Mouse (Mus musculus) urinary bladder, adult 18-20 months (tissue): ENCODE results near the gene Hcn4.
A peak's percentile ranks its signal among the peaks of the same experiment; 100 is the strongest.

Source experiments
- DNase-seq, 2 experiments: peaks; one replicate each; pipeline ENCODE4 v3.0.0; 2022; ENCODE audit warnings: low spot score in 2 of 2, mixed read lengths in 2 of 2

The Hcn4 gene

DNA sequence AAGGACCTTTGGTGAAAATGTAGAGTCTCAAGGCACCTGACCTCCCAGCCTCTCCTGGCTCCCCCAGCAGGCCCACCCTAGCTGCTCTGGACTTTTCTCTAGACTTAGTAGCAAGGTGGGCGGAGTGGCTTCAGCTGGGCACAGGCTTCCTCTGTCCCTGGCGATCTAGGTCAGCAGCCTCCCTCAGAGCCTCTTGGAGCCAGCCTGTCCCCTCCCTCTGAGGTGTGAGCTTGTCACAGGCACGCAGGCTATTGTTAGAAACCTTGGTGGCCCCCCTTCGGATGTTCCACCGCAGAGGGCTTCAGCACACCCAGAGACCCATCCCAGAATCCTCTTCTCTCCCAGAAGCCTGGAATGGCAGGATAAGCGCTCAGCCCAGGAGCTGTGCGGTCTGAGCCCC is 24.5 kb downstream of the Hcn4 start:
- no peak for DNase-seq

DNA sequence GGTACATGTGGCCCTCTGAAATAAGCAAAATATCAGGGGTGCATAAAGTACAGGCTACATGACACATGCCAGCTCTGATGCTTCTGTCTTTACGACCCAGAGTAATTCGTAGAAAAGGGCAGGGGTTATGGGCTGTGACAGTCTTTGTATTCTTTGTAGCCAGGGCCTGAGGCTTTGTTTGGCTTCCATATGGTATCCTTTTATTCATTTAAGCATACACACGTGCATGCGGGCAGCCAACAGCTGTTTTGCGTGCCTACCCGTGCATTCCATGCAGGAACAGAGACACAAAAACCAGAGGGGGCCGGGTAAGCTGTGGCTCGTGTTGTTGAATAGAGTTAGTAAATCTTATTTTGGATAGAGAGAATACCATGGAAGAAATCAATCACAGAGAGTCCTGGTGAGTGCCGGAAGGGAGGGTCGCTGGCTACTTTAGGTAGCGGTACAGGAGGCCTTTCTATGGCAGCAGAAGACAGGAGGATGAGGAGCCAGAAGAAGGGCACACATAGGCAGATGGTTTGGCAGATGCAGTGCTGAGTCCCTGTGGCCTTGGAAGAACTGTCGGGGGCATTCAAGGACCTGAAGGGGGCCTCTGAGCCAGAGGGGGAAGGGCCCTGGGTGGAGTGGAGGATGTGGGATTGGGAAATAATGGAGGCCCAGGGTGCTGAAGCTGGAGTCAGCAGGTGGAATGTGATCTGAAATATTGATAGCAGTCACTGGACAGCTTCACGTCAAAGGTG is 26.5 kb downstream of the Hcn4 start:
- no peak for DNase-seq

DNA sequence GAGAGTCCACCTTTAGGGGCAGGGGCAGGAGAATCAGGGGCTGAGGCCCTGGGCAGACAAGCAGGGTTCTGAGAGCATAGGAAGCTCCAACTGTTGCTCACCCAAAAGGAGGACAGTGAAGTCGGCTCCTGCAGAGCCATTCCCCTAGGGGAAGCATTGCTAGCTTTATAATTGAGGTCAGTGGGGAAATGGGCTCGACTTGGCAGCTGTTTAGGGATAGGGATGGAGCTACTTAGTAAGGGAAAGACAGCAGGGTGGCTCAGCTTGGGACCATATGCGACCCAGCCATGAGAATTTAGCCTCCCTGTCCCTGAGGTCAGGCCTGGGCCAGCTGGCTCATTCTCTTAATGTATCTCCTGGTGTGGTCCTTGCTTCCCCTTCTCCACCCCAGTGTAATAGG is 31.7 kb downstream of the Hcn4 start:
- no peak for DNase-seq

DNA sequence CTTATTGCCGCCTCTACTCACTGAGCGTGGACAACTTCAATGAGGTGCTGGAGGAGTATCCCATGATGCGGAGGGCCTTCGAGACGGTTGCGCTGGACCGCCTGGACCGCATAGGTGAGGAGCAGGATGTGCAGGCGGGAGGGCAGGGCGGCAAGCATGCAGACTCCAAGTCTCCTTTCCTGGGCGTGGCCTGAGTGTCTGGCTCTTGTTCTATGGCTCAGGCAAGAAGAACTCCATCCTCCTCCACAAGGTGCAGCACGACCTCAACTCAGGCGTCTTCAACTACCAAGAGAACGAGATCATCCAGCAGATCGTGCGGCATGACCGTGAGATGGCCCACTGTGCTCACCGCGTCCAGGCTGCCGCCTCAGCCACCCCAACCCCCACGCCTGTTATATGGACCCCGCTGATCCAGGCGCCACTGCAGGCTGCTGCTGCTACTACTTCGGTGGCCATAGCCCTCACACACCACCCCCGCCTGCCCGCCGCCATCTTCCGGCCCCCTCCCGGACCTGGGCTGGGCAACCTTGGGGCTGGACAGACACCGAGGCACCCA is 35.9 kb downstream of the Hcn4 start:
- DNase-seq: no peak

DNA sequence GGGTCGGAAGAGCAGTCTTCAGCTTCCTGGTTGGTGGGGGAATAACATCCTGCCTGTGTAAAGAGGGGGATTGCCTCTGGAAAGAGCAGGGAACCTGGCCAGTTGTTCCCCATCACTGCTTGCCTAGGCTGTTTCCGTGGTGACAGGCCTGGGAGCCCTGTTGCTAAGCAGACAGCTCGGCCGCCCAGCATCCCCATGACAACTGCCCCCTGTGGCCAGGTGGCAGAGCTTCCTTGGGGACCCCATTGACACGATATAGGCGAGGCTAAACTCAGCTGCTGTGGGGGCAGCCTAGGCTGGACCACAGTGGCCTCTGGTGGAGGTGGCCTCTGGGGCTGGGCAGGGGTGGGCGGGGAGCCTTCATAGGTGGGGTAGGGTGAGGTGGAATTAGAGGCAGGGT is 40.6 kb downstream of the Hcn4 start:
- DNase-seq: no peak

DNA sequence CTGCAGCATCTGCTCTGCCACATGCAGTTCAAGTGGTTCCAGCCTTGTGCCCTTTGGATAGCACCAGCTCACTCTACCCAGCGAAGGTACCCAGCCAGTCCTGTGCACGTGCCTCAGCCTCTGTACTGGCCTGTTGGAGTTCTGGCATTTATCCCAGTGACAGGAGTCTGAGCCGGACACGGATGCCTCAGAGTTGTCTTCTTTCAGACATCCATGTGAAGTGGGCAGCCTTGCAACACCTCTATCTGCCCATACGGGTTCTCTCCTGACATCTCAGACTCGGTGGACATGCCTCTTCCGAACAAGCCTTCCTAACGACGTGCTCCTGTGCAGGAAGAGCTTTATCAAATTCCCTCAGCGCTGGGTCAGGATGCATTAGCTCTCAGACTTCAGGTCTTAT is 47.9 kb downstream of the Hcn4 start:
- DNase-seq: no peak

DNA sequence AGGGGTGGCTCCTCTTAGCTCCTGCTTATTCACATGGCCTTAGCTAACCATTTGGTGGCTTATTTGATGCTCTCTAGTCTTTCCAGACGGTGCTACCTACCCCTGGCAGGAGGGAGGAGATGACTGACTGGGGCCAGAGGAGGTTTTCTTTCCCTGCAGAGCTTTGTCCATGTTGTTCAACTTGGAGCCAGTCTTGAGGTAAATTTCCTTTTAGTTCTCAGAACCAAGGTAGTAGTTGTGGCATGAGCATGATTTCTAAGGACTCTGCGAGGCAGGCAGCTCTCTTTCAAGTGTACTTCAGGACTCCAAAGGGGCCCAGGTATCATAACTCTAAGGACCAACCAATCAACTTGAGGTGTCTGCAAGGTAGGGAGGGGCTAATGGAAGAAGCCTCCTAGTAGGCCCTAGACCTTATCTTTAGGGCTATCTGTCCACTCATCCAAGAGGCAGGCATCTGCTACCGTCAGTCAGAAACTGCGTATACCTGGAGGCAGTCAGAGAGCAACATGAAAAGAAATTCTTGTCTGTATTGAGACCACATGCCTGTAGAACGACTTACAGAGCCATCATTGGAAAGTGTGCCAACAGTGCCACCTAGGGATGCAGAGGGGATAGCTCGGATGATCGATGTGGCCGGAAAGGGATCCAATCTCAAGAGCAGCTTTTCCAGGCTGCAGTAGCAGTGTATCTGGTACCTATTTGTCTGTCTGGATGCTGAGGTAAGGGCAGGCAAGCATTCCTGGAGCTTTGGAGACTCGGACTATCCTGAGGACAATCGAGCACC is 50.5 kb downstream of the Hcn4 start:
- peak in 1 of 2 experiments; percentile 31 for DNase-seq

DNA sequence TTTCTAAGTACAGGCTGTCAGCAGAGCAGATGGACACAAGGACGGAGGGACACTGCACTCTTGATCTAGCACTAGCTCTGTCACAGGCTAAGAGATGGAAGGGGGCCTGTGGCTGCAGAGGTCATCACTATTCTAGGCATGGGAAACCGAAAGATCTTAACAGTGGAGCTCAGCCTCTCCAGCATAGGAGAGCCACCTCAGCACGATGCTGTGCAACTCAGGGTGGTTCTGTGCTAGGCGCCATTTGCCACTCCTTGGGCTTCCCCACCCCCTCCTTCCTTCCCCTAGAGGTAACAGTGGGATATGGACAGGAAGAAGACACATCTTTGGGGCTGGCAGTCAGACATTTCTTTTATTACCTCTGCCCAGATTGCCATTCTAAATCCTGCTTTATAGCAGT is 51.1 kb downstream of the Hcn4 start:
- DNase-seq: no peak

DNA sequence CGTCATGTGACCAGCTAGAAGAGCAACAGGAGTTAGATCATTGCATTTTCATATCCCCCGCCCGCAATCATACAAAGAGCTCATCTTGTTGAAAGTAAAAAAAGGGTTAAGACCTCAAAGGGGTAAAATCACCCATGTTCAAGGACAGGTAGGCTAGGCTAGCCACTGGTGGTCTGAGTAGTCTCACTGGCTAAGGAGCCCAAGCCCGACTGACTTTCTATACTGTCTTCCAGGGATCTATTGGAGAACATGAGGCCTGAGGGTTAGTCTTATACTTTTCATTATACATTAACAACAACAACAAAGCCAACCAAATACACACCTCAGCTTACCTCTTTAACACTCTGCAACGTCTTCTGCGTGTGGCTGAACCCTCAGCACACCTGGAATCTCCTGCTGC is 52.2 kb downstream of the Hcn4 start:
- no peak for DNase-seq

DNA sequence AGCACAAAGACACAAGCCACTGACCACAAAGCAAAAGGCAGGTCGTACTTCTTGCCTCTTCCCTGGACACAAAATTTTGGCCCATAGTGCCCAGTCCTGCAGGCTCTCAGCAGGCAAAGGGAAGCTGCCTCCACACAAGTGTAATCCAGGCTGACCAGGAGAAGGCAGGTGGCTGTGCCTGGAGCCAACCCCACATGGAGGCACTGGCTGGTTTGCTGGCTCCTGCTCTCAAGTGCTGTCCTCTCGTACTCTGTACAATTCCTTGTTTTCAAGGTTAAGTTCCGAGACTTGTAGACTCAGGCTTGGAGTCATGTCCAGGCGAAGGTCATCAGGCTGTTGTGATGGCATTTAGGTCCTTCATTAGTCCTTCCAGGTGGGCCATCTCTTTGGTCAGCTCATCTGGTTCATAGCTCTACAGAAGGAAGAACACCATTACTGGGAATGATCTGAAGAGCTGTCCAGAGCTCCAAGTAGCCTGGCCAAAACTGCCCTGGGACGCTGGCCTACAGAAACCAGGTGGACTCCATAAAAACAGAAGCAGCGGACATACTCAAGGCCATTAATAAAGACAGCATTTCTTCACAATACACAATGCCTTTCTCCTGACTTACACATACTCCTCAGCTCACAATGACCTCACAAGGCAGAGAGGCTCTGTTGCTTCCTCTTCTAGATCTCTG is 53.9 kb downstream of the Hcn4 start:
- DNase-seq: no peak

DNA sequence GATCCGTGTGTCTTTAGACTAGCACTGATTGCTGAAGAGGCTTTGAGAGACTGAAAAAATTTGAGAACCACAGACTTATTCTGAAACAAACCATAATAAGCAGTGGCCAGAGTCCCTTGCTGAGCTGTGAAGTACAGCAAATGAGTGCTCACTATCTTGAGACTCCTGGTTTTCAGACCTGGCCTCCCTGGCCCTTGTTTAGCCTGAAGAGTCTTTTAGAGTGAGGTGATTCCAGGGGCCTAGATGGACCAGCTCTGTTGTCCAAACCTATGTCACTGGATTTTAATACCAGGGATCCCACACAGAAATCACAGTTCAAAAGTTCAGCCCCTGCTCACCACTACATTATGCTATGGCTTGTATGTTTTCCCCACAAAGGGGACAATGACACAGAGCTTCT is 56.6 kb downstream of the Hcn4 start:
- DNase-seq: no peak

DNA sequence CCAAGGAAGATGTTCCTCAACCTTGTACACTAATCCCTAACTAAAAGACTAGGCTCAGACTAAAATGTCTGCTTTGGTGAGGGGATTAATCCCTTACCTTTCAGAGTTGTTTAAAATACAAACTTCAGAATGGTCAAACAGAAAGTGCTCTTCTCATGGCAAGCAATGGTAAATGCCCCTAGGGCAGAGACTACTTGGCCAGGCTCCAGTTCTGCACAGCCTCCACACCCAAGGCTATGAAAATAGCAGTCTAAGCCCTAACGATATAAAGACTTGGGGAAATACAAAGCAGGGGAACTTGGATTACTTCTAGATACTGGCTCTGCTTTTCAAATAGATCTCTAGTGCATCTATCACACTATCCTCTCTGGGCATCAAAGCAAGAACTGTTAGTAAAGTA is 59.5 kb downstream of the Hcn4 start:
- DNase-seq: no peak

DNA sequence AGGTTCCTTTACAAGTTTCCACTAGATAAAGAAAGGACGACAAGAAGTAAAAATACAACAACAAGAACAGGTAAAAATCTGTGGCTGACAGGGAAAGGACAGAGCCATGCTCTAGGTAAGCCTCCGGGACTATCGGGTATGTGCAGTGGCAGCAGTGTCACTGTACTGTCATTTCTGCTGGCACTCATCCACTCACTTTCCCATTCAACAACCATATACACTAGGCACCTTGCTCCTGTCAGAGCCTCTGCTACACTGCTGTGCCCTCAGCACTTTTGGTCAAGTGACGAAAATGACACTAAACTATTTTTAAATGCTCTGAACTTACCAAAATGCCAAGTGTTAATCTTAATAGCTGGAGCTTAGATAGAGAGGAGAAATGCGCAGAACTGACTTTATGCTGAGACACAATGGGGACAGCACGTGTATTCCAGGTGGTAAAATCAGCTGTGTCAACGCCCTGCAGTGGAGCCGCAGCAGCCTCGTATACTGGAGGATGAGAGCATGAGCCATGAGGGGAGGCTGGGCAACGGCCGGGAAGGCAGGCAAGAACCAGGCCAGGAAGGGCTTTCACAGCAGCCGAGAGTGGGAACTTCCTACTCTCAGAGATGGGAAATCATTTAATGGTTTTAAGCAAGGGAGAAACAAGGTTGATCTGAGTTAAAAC is 66.7 kb downstream of the Hcn4 start:
- no peak for DNase-seq

DNA sequence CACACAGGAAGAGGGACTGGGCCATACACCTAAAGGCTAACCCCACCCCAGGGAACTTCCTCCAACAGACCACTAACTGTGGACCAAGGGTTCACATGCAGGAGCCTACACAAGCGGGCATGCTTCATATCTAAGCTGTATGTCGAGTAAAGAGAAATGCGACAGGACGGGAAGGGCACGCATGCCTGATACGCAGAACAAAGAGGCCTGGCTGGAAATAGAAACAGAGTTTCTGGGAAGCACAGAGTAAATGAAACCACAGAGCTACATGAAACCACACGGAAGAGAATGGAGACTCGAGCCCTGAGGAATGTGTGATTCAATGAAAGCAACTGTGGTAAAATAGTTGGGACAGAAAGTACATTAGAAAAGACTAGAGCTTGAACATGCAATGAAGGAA is 67.7 kb downstream of the Hcn4 start:
- no peak for DNase-seq

DNA sequence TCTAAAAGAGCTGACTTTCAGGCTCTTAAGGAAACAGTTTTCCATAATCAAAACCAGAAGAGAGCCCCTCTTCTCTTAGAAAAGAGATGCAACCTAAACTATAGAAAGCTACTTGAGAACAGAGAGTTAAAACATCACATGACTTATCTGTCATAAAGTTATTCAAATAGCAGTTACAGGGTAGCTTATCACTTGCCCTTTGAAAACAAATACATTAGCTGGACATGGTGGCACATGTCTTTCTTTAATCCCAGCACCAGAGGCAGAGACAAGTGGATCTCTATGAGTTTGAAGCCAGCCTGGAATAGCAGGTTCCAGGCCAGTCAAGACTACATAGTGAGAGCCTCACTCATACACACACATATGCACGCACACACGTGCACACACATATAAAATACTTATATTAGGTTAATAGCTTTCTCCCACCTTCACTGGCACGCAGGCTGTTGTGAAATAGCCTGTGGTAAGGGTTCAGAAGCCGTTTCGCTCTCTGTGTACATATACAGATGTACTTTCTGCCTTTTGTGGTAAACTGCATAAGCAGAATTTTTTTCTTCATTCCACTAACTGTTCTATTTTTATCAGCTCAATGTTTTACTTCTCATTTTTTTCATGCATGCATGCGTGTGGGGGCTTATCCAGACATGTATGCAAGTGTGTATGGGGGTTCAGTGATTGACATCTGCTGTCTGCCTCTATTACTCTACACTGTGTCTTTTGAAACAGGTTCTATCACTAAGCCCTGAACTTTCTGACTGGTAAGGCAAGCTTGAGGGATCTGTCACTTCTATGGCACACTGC is 68.8 kb downstream of the Hcn4 start:
- no peak for DNase-seq

DNA sequence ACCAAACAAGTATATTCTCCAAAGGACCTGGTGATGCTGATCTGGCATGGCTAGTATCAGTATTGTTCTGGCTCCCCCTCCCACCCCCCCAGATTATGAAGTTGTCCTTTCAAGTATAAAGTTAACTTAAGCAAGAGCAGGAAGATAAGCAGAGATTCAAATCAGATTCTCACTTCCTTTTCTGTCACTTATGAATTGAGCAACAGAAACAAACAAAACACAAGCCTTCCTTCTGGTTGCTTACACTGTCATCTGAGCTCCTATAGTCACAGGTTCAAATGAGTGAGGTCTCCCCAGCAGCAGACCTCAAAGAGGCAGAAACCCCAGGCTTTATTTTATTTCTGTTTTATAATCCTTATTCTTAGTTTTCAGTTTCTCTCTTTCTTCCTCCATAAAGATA is 76.4 kb downstream of the Hcn4 start:
- no peak for DNase-seq

DNA sequence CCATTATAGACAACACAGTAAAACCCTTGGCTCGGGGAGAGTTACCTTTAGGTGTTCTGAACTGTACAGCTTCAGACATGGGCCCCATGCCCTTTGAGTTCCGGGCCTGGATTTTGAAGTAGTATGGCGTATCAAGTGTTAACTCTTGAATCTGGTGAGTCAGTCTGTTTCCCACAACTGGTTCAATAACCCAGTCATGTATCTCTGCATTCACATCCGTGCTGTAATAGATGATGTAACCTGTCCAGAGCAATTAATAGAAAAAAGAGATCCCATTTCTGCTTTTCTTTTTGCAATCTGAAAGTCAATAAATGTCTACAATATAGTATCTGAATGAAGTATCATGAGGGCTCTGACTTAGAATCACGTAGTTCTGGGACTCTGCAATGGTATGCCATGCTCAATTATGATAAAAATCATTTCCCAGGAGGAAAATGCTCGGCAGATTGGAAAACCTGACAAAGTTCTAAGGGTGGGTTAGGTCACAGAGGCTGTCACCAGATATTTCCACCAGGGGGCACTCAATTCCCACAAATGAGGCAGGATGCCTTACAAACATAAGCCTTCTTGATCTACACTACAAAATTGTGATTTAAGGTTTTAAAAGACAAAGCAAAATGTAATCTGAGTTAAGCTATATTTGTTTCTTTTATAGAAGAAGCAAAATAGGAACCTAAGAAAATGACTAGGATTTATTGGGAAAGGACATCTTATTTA is 79.8 kb downstream of the Hcn4 start:
- DNase-seq: peak in 1 of 2 experiments; percentile 12
